Mouse (Mus musculus) kidney, adult 2 months (tissue): ENCODE measurements around the gene Slc9a4.

ENCODE experiments used
- CTCF ChIP-seq: fragments of 200-500 bp; conservative IDR thresholded peaks from 2 replicates; pipeline ENCODE4 v1.5.1; 2011; ENCODE audit warnings: low read depth, mild to moderate bottlenecking, control low read depth, low read length, moderate library complexity, mixed read lengths; ENCODE audit not compliant: insufficient read depth, insufficient read length
- POLR2A ChIP-seq: fragments of 200-500 bp; IDR thresholded peaks from one replicate; pipeline ENCODE4 v1.6.1; 2011; ENCODE audit warnings: low read depth, low read length, control low read depth

- no peak for TF ChIP-seq CTCF
- no peak for TF ChIP-seq POLR2A
These were observed 17.9 kb downstream of the Slc9a4 start for GRCm38 (mm10) chr1:40597822-40598221.
